ENCODE assay signal across 10 mouse cellular contexts in genomic region chr7:3291764-3292163, GRCm38 (mm10). TPM values are rescaled to one million over a fixed set of nuclear protein-coding genes. Genes with fewer than 3 reads are reported as not detected.
DNase-seq lines count a peak whose midpoint lies in the region; ATAC-seq and TF ChIP-seq lines count a peak whose summit lies in the region.
"Had no signal": no experiment of that assay in that cellular context is flagged by ENCODE, and none has a peak within 500 bp of the region (broad histone marks: within the 10 kb centered on the region; RNA-seq: fewer than 3 reads in every experiment).

No protein-coding gene starts in this region.

- intact Hi-C loops in gastrocnemius, postnatal 36 days (cut with DNase I): no loop called here

- ATAC-seq in hindbrain, embryonic 13.5 days (ENCODE audit: low FRiP score): no peak

- H3K9ac ChIP-seq in liver, adult 2 months (ENCODE audit: low read depth, low read length): no peak overlapping the region
- H3K9ac ChIP-seq in hindbrain, embryonic 13.5 days: no peak overlapping the region

- WGBS in liver, adult 2 months: 69% methylated on average over 3 of the region's 3 CpGs
- 78% methylated on average over 3 of the region's 3 CpGs for WGBS in hindbrain, embryonic 13.5 days
- WGBS in macrophage (ENCODE audit: missing documents): 87% methylated on average over 3 of the region's 3 CpGs

- no peak for TF ChIP-seq CTCF in liver, adult 2 months (IDR thresholded peaks at IDR 0.05; ENCODE audit: low read depth, low read length)
- TF ChIP-seq CTCF in bone marrow macrophage, adult 2 months (IDR thresholded peaks at IDR 0.05; ENCODE audit: low read depth, low read length): no peak

- peak overlapping the region; percentile 76 for H3K4me2 ChIP-seq in hindbrain, embryonic 13.5 days

- H3K27me3 ChIP-seq in liver, adult 2 months (ENCODE audit: control insufficient read depth, insufficient read depth, low read length): no peaks in the 10 kb centered on the region
- no peaks in the 10 kb centered on the region for H3K27me3 ChIP-seq in hindbrain, embryonic 13.5 days

- peaks cover 9% of the 10 kb centered on the region for H3K79me2 ChIP-seq in liver, adult 2 months (ENCODE audit: control insufficient read depth, insufficient read depth, low read length)
- peaks cover 60% of the 10 kb centered on the region for H3K79me2 ChIP-seq in macrophage (ENCODE audit: inconsistent target)

- TF ChIP-seq POLR2A in liver, adult 2 months (IDR thresholded peaks at IDR 0.05; ENCODE audit: extremely low read depth, insufficient read depth, low read length): no peak
- no peak for TF ChIP-seq POLR2A in bone marrow macrophage, adult 2 months (IDR thresholded peaks at IDR 0.05; ENCODE audit: borderline replicate concordance, low read depth, low read length)

- no peak overlapping the region for H3K4me3 ChIP-seq in liver, adult 2 months (ENCODE audit: insufficient read depth, low read depth, low read length)
- peak overlapping the region; percentile 7; the same call in 1 of the 2 replicates for H3K4me3 ChIP-seq in bone marrow macrophage, adult 2 months (ENCODE audit: insufficient read depth, low read length)
- H3K4me3 ChIP-seq in hindbrain, embryonic 13.5 days: no peak overlapping the region
- H3K4me3 ChIP-seq in macrophage (ENCODE audit: inconsistent target): peak overlapping the region; percentile 74

- H3K9me3 ChIP-seq in hindbrain, embryonic 13.5 days: no peaks in the 10 kb centered on the region

- no peak for DNase-seq in liver, adult 2 months (ENCODE audit: extremely low read depth, low read depth, low spot score)
- no peak for DNase-seq in liver
- DNase-seq in gastrocnemius, postnatal 36 days: no peak
- no peak for DNase-seq in cerebellum, adult 8-10 months
- DNase-seq: right cerebral cortex, postnatal 14 days had no signal

- no peaks in the 10 kb centered on the region for H3K36me3 ChIP-seq in liver, adult 2 months (ENCODE audit: control insufficient read depth, insufficient read depth, low read length)
- H3K36me3 ChIP-seq in hindbrain, embryonic 13.5 days: peaks cover 29% of the 10 kb centered on the region
- H3K36me3 ChIP-seq in macrophage (ENCODE audit: inconsistent target): peaks cover 3% of the 10 kb centered on the region; the same call in 1 of the 2 replicates

- peak overlapping the region; percentile 52 for H3K27ac ChIP-seq in liver, adult 2 months (replicated peaks; ENCODE audit: insufficient read depth, low read depth, low read length)
- H3K27ac ChIP-seq in bone marrow macrophage, adult 2 months (ENCODE audit: insufficient read depth, low read depth, low read length): no peak overlapping the region; the same call in 1 of the 2 replicates
- H3K27ac ChIP-seq in hindbrain, embryonic 13.5 days: no peak overlapping the region
- peak overlapping the region; percentile 73 for H3K27ac ChIP-seq in macrophage

- peaks cover 21% of the 10 kb centered on the region for H3K4me1 ChIP-seq in liver, adult 2 months (ENCODE audit: control insufficient read depth, insufficient read depth, low read length)
- H3K4me1 ChIP-seq in bone marrow macrophage, adult 2 months (ENCODE audit: control insufficient read depth, insufficient read depth, low read length): peaks cover 47% of the 10 kb centered on the region
- peaks cover 35% of the 10 kb centered on the region for H3K4me1 ChIP-seq in hindbrain, embryonic 13.5 days (replicated peaks)

RNA-seq across cellular contexts. Expression of gene Prkcg, which starts 2.8 kb away (rescaled TPM):
- under 0.01 and 0.54 TPM in 2 replicates for total RNA-seq in liver, adult 2 months (2014; rRNA removed)
- polyA plus RNA-seq in liver, adult 2 months (2012; rRNA removed): 0.19 and 0.26 TPM in 2 replicates
- 1.6 and 4.7 TPM in 2 replicates for polyA plus RNA-seq in bone marrow macrophage, adult 2 months (2012; ENCODE audit: insufficient read depth, insufficient read length, missing spikeins)
- 0.81 and 0.83 TPM in 2 replicates for polyA plus RNA-seq in hindbrain, embryonic 13.5 days (2015; fragmentation: Nextera tagmentation; extraction: Ambion mirVana)
- total RNA-seq in macrophage (2018; cell fraction: chromatin; rRNA removed): 1 to 10 TPM in 18 of 26 experiments, under 1 TPM in 8; 0.25 to 3.3 (median 1.6) TPM
- under 1 TPM in 15 of 26 experiments, not detected in 11; 0.03 to 0.22 (median 0.09) TPM for total RNA-seq in macrophage (2018; cell fraction: cytosol; rRNA removed)
- total RNA-seq in macrophage (2018; cell fraction: nucleus; rRNA removed): 1 to 10 TPM in 9 of 26 experiments, under 1 TPM in 16, not detected in 1; 0.26 to 3.9 (median 0.89) TPM
- polyA plus RNA-seq in macrophage (2018): 0.11 to 0.19 TPM in 2 of 3 replicates, not detected in the other
- total RNA-seq in gastrocnemius, postnatal 36 days (2021): 1 to 10 TPM in 1 of 2 experiments, under 1 TPM in 1; 0.99 to 1.2 TPM

RNA-seq across cellular contexts. Expression of gene Myadm, which starts 2.9 kb away (rescaled TPM):
- total RNA-seq in liver, adult 2 months (2014; rRNA removed): 6.6 and 9.6 TPM in 2 replicates
- 54.8 and 63.0 TPM in 2 replicates for polyA plus RNA-seq in liver, adult 2 months (2012; rRNA removed)
- polyA plus RNA-seq in bone marrow macrophage, adult 2 months (2012; ENCODE audit: insufficient read depth, insufficient read length, missing spikeins): 256 and 280 TPM in 2 replicates
- 29.0 and 29.8 TPM in 2 replicates for polyA plus RNA-seq in hindbrain, embryonic 13.5 days (2015; fragmentation: Nextera tagmentation; extraction: Ambion mirVana)
- 10 to 100 TPM in 13 of 26 experiments, 1 to 10 TPM in 13; 4.0 to 35.3 (median 11.6) TPM for total RNA-seq in macrophage (2018; cell fraction: chromatin; rRNA removed)
- 100 to 1,000 TPM in 13 of 26 experiments, 10 to 100 TPM in 13; 59.4 to 159 (median 102) TPM for total RNA-seq in macrophage (2018; cell fraction: cytosol; rRNA removed)
- 100 to 1,000 TPM in 13 of 26 experiments, 10 to 100 TPM in 13; 42.3 to 219 (median 98.4) TPM for total RNA-seq in macrophage (2018; cell fraction: nucleus; rRNA removed)
- 75.5 to 128 TPM (median 99.0 TPM) in 3 replicates for polyA plus RNA-seq in macrophage (2018)
- 10 to 100 TPM; 26.8 to 30.9 TPM for total RNA-seq in gastrocnemius, postnatal 36 days (2021)

RNA-seq across cellular contexts. Expression of gene Cacng7, which starts 41.0 kb away (rescaled TPM):
- 0.13 and 0.37 TPM in 2 replicates for total RNA-seq in liver, adult 2 months (2014; rRNA removed)
- polyA plus RNA-seq in liver, adult 2 months (2012; rRNA removed): 0.29 and 0.86 TPM in 2 replicates
- 0.48 TPM in 1 of 2 replicates, not detected in the other for polyA plus RNA-seq in bone marrow macrophage, adult 2 months (2012; ENCODE audit: insufficient read depth, insufficient read length, missing spikeins)
- 4.3 and 4.7 TPM in 2 replicates for polyA plus RNA-seq in hindbrain, embryonic 13.5 days (2015; fragmentation: Nextera tagmentation; extraction: Ambion mirVana)
- total RNA-seq in macrophage (2018; cell fraction: chromatin; rRNA removed): 1 to 10 TPM in 1 of 26 experiments, not detected in 25; 4.0 TPM
- not detected for total RNA-seq in macrophage (2018; cell fraction: cytosol; rRNA removed)
- total RNA-seq in macrophage (2018; cell fraction: nucleus; rRNA removed): under 1 TPM in 1 of 26 experiments, not detected in 25; 0.62 TPM
- polyA plus RNA-seq in macrophage (2018): not detected in 3 replicates
- 1 to 10 TPM; 9.0 to 9.7 TPM for total RNA-seq in gastrocnemius, postnatal 36 days (2021)

RNA-seq across cellular contexts. Expression of gene Nlrp12, which starts 42.2 kb away (rescaled TPM):
- 5.8 and 7.0 TPM in 2 replicates for total RNA-seq in liver, adult 2 months (2014; rRNA removed)
- 1.4 and 2.6 TPM in 2 replicates for polyA plus RNA-seq in liver, adult 2 months (2012; rRNA removed)
- polyA plus RNA-seq in bone marrow macrophage, adult 2 months (2012; ENCODE audit: insufficient read depth, insufficient read length, missing spikeins): not detected in 2 replicates
- polyA plus RNA-seq in hindbrain, embryonic 13.5 days (2015; fragmentation: Nextera tagmentation; extraction: Ambion mirVana): 0.05 TPM in 1 of 2 replicates, not detected in the other
- total RNA-seq in macrophage (2018; cell fraction: chromatin; rRNA removed): not detected
- under 1 TPM in 3 of 26 experiments, not detected in 23; 0.04 to 0.05 (median 0.04) TPM for total RNA-seq in macrophage (2018; cell fraction: cytosol; rRNA removed)
- not detected for total RNA-seq in macrophage (2018; cell fraction: nucleus; rRNA removed)
- polyA plus RNA-seq in macrophage (2018): 0.07 TPM in 1 of 3 replicates, not detected in the others
- total RNA-seq in gastrocnemius, postnatal 36 days (2021): not detected
- total RNA-seq: gastrocnemius, postnatal 4 days had no signal
- polyA plus RNA-seq: limb, embryonic 11.5 days had no signal

Comparison
In these comparisons a context has a peak if more than half of its experiments do, and no peak if none do; other contexts are left out.
1. H3K27ac ChIP-seq: peak in liver, adult 2 months (single experiment) and macrophage (single experiment); none in bone marrow macrophage, adult 2 months (single experiment) and hindbrain, embryonic 13.5 days (single experiment).
2. H3K4me3 ChIP-seq: peak in bone marrow macrophage, adult 2 months (single experiment) and macrophage (single experiment); none in liver, adult 2 months (single experiment) and hindbrain, embryonic 13.5 days (single experiment).